Mouse (Mus musculus): Measurements from ENCODE around the gene Gmnn. TPM values are rescaled to one million over a fixed set of nuclear protein-coding genes. Genes with fewer than 3 reads are reported as not detected.

The Gmnn gene
- polyA plus RNA-seq (2014; fragmentation: Illumina TruSeq; extraction: RNeasy Lipid Tissue Mini Kit (QIAGEN cat#74804); ENCODE audit: low read depth, low replicate concordance): 84.5 TPM

DNA sequence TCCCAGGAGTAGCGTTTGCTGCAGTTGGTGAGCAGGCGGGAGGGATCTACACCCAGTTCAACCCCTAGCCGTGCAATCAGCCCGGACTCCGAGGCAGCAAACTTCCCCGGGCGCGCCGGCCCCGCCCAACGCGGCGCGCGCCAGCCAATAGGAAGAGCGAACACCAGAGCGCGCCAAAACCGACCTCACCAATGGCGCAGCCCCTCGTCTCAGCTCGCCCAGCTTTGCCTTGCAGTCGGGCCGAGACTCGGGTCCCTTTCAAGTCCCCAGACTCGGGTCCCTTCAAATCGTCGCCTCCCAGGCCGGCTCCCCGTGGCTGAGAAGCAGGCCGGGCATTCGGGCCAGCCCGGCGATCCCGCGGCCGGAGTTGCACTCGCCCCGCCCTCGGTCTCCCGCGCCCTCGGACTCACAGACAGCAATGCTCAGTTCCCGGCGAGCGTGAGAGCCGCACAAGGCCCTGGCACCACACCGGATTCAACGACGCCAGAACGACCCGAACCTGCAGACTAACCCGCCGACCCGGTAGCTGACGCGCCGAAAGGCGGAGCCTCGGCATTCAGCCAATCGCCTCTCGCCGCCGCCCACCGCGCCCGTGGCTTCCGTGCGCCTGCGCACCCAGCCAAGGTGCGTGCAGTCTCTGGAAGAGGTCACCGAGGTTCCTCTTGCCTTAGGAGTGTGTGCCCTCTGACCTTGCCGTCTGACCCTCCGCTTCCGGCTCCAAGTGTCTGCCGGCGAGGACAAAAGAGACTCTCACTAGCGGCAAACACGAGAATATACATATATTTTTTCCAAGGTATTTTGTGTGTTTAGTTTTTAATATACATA is at the start of gene Gmnn:
TSS of gene Gmnn (minus strand) at position 521 of the 825 bp plus-strand sequence.

DNA sequence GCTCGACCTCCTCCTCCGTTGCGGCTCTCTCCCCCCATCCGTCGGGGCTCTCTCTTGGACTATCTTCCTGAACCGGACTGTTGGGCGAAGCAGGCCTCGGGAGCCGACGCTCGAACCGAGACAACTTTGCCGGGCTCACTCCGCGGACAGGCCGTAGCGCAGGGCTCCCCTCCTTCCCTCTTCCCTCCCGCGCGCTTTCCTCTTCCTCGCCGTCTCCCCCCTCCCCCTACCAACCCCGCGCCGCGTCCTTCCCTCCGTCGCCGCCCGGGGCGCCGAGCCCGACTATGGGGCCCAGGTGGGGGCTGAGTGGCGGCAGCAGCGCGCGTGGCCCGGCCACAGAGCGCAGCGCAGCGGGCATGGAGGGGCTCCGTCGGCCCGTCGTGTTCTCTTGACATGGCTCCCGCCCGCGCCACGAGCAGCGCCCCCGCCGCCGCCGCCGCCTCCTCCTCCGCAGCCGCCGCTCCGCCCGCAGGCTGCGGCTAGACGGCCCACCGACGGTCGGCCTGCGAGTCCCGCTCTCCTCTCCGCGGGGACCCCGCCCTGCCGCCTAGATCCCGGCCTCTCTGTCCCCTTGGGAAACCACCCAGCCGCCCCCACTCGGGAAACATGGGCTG is 39.7 kb upstream of the Gmnn start, which contains the start of gene BC005537:
TSS of gene BC005537 (plus strand) at position 350 of the 614 bp plus-strand sequence.

DNA sequence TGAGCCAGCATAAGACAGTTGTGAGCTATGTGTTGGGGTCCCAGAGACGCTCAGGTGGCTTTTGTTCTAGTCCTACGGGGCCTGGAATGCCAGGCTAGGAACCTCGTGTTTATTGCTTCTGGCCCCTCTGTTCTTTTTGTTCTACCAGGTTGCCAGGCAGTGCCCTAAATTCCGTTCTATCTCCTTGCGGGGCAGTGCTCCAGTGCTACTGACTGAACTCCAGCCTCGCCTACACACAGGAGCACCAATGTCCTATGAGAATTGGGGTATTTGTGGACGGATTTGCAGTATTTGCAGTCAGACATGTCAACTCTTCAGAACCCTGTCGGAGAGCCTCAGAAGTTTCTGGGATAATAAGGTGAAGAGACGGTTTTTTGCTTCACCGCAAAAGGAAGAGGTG is 20.7 kb downstream of the Gmnn start, which contains the start of gene Armh2:
TSS of gene Armh2 (plus strand) at position 205 of the 400 bp plus-strand sequence.

Other genes starting within 250 kb of the Gmnn start
- 5.7 TPM for gene Ripor2, start 179.7 kb downstream of the Gmnn start, polyA plus RNA-seq (2014; fragmentation: Illumina TruSeq; extraction: RNeasy Lipid Tissue Mini Kit (QIAGEN cat#74804); ENCODE audit: low read depth, low replicate concordance)
- not detected for gene Armh2, start 20.7 kb downstream of the Gmnn start, polyA plus RNA-seq (2014; fragmentation: Illumina TruSeq; extraction: RNeasy Lipid Tissue Mini Kit (QIAGEN cat#74804); ENCODE audit: low read depth, low replicate concordance)
- gene BC005537, start 39.7 kb upstream of the Gmnn start, polyA plus RNA-seq (2014; fragmentation: Illumina TruSeq; extraction: RNeasy Lipid Tissue Mini Kit (QIAGEN cat#74804); ENCODE audit: low read depth, low replicate concordance): 127 TPM
- gene Acot13, start 69.6 kb upstream of the Gmnn start, polyA plus RNA-seq (2014; fragmentation: Illumina TruSeq; extraction: RNeasy Lipid Tissue Mini Kit (QIAGEN cat#74804); ENCODE audit: low read depth, low replicate concordance): 776 TPM
- 16.8 TPM for gene Tdp2, start 69.8 kb upstream of the Gmnn start, polyA plus RNA-seq (2014; fragmentation: Illumina TruSeq; extraction: RNeasy Lipid Tissue Mini Kit (QIAGEN cat#74804); ENCODE audit: low read depth, low replicate concordance)
- not detected for gene D130043K22Rik, start 83.2 kb upstream of the Gmnn start, polyA plus RNA-seq (2014; fragmentation: Illumina TruSeq; extraction: RNeasy Lipid Tissue Mini Kit (QIAGEN cat#74804); ENCODE audit: low read depth, low replicate concordance)
- gene Aldh5a1, start 175.7 kb upstream of the Gmnn start, polyA plus RNA-seq (2014; fragmentation: Illumina TruSeq; extraction: RNeasy Lipid Tissue Mini Kit (QIAGEN cat#74804); ENCODE audit: low read depth, low replicate concordance): 24.6 TPM
- gene Gpld1, start 181.2 kb upstream of the Gmnn start, polyA plus RNA-seq (2014; fragmentation: Illumina TruSeq; extraction: RNeasy Lipid Tissue Mini Kit (QIAGEN cat#74804); ENCODE audit: low read depth, low replicate concordance): 1.8 TPM

Data from heart, adult 10 weeks (tissue).